Mouse (Mus musculus) testis, adult 2 months (tissue): ENCODE data around the gene Slc24a2.

Source experiments
- CTCF ChIP-seq: fragments of 200-500 bp; IDR thresholded peaks from 2 replicates; pipeline ENCODE4 v1.5.1; 2012; ENCODE audit warnings: low read depth, mild to moderate bottlenecking, inconsistent platforms, low read length, moderate library complexity; ENCODE audit not compliant: control insufficient read depth, insufficient read depth, insufficient replicate concordance
- POLR2A ChIP-seq: fragments of 200-500 bp; IDR thresholded peaks from 2 replicates; pipeline ENCODE4 v1.6.1; 2012; ENCODE audit warnings: low read depth, mild to moderate bottlenecking, inconsistent platforms, low read length, moderate library complexity; ENCODE audit not compliant: control insufficient read depth

DNA sequence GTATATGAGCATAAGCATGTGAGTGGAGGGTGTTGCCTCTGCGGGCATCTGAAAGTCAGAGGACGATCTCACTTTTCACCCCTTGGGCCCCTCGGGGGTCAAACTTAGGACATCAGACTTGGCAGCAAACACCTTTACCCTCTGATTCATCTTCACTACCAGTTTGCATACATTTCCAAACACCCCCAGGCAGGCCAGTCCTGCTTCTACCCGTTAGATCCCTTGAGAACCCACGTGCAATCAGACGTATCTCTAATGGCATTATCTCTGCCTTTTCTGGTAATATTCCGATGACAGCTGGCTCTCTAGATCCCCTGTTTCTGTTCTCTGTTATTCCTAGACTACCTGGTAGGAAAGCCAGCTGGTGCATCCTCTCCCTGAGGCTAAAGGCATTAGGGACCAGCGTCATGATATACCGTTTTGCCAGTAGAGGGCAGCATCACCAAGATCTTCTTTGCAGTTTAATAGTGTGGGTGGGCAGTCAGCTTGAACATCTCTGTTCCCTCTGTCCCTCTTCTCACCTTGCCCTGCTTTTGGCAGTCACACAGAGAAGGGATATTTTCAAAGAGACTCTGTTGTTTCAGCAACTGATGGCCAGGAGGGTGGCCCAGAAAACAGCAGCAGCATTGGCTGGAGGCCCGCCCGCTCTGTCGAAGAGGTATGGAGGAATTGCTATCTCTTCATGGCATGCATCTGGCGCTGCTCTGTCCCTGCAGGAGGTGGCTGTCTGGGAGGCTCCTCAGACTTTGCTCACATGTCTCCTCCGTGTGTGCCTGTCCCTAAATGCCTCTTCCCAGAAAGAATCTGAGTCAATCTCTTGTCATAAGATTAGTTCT lies 272.5 kb downstream of the Slc24a2 start:
- TF ChIP-seq CTCF (peak; percentile 33; the same call in 1 of the 2 replicates), POLR2A (no peak)
